In genomic region chr12:31936657-31937300, GRCm38 (mm10) we compare ENCODE assay signal across 20 mouse cellular contexts. TPM values are rescaled to one million over a fixed set of nuclear protein-coding genes. Genes with fewer than 3 reads are reported as not detected.
DNase-seq lines count a peak whose midpoint lies in the region; ATAC-seq lines count a peak whose summit lies in the region.
"Had no signal": no experiment of that assay in that cellular context is flagged by ENCODE, and none has a peak within 500 bp of the region (broad histone marks: within the 10 kb centered on the region; RNA-seq: fewer than 3 reads in every experiment).

No protein-coding gene starts in this region.

- H3K27ac ChIP-seq in midbrain, embryonic 11.5 days (ENCODE audit: low read depth, low read length): no peak overlapping the region
- no peak overlapping the region for H3K27ac ChIP-seq in midbrain, embryonic 13.5 days
- no peak overlapping the region for H3K27ac ChIP-seq in limb, embryonic 10.5 days
- H3K27ac ChIP-seq in heart, embryonic 11.5 days (ENCODE audit: low read depth, low read length): no peak overlapping the region
- H3K27ac ChIP-seq in forebrain, embryonic 10.5 days: no peak overlapping the region
- no peak overlapping the region for H3K27ac ChIP-seq in kidney, embryonic 16.5 days (ENCODE audit: low read length)
- H3K27ac ChIP-seq: embryonic facial prominence, embryonic 13.5 days; hindbrain, embryonic 13.5 days; intestine, embryonic 15.5 days; kidney, embryonic 15.5 days; layer of hippocampus, adult 2 months; left cerebral cortex, adult 2 months; midbrain, embryonic 10.5 days had no signal

- no peaks in the 10 kb centered on the region for H3K27me3 ChIP-seq in midbrain, embryonic 11.5 days (ENCODE audit: control insufficient read depth, insufficient read depth, low read length)
- H3K27me3 ChIP-seq in midbrain, embryonic 13.5 days: no peaks in the 10 kb centered on the region
- no peaks in the 10 kb centered on the region for H3K27me3 ChIP-seq in limb, embryonic 10.5 days (ENCODE audit: low read depth, poor library complexity, severe bottlenecking)
- no peaks in the 10 kb centered on the region for H3K27me3 ChIP-seq in heart, embryonic 11.5 days (ENCODE audit: control insufficient read depth, insufficient read depth, low read length)
- no peaks in the 10 kb centered on the region for H3K27me3 ChIP-seq in forebrain, embryonic 10.5 days (ENCODE audit: poor library complexity, severe bottlenecking)
- H3K27me3 ChIP-seq in kidney, embryonic 16.5 days (ENCODE audit: insufficient read depth, low read length): no peaks in the 10 kb centered on the region
- H3K27me3 ChIP-seq: embryonic facial prominence, embryonic 13.5 days; hindbrain, embryonic 13.5 days; intestine, embryonic 15.5 days; kidney, embryonic 15.5 days had no signal

- H3K9me3 ChIP-seq in midbrain, embryonic 11.5 days (ENCODE audit: control insufficient read depth, low read length): no peaks in the 10 kb centered on the region
- H3K9me3 ChIP-seq in midbrain, embryonic 13.5 days: no peaks in the 10 kb centered on the region
- no peaks in the 10 kb centered on the region for H3K9me3 ChIP-seq in limb, embryonic 10.5 days (replicated peaks)
- no peaks in the 10 kb centered on the region for H3K9me3 ChIP-seq in heart, embryonic 11.5 days (replicated peaks; ENCODE audit: control insufficient read depth, low read length)
- no peaks in the 10 kb centered on the region for H3K9me3 ChIP-seq in forebrain, embryonic 10.5 days
- H3K9me3 ChIP-seq in kidney, embryonic 16.5 days (ENCODE audit: low read length): no peaks in the 10 kb centered on the region
- H3K9me3 ChIP-seq: embryonic facial prominence, embryonic 13.5 days; hindbrain, embryonic 13.5 days; intestine, embryonic 15.5 days; kidney, embryonic 15.5 days; midbrain, embryonic 10.5 days had no signal

- no peak for ATAC-seq in midbrain, embryonic 11.5 days (ENCODE audit: low FRiP score)
- no peak for ATAC-seq in midbrain, embryonic 13.5 days
- ATAC-seq in heart, embryonic 11.5 days (replicated peaks; ENCODE audit: insufficient number of reproducible peaks, low FRiP score, low TSS enrichment): no peak
- no peak for ATAC-seq in kidney, embryonic 16.5 days (ENCODE audit: low FRiP score, low TSS enrichment)
- ATAC-seq: forebrain, embryonic 16.5 days; intestine, embryonic 15.5 days had no signal

- H3K4me1 ChIP-seq in midbrain, embryonic 11.5 days (ENCODE audit: control insufficient read depth, insufficient read depth, low read length): no peaks in the 10 kb centered on the region
- H3K4me1 ChIP-seq in midbrain, embryonic 13.5 days (replicated peaks): no peaks in the 10 kb centered on the region
- peaks cover 8% of the 10 kb centered on the region for H3K4me1 ChIP-seq in limb, embryonic 10.5 days
- no peaks in the 10 kb centered on the region for H3K4me1 ChIP-seq in heart, embryonic 11.5 days (ENCODE audit: control insufficient read depth, insufficient read depth, low read length)
- H3K4me1 ChIP-seq in forebrain, embryonic 10.5 days: peaks cover 6% of the 10 kb centered on the region; the same call in 1 of the 2 replicates
- H3K4me1 ChIP-seq in kidney, embryonic 16.5 days (ENCODE audit: insufficient read depth, low read length): no peaks in the 10 kb centered on the region
- H3K4me1 ChIP-seq: hindbrain, embryonic 13.5 days; intestine, embryonic 15.5 days; kidney, embryonic 15.5 days; midbrain, embryonic 10.5 days had no signal

- H3K36me3 ChIP-seq in midbrain, embryonic 11.5 days (ENCODE audit: control insufficient read depth, insufficient read depth, low read length): peaks cover 11% of the 10 kb centered on the region
- H3K36me3 ChIP-seq in midbrain, embryonic 13.5 days: peaks cover 79% of the 10 kb centered on the region
- peaks cover 93% of the 10 kb centered on the region for H3K36me3 ChIP-seq in limb, embryonic 10.5 days
- H3K36me3 ChIP-seq in heart, embryonic 11.5 days (ENCODE audit: control insufficient read depth, insufficient read depth, low read length): peaks cover 26% of the 10 kb centered on the region
- peaks cover 95% of the 10 kb centered on the region for H3K36me3 ChIP-seq in forebrain, embryonic 10.5 days (replicated peaks)
- peaks cover 49% of the 10 kb centered on the region; the same call in 1 of the 2 replicates for H3K36me3 ChIP-seq in kidney, embryonic 16.5 days (ENCODE audit: insufficient read depth, low read length)

- no peak overlapping the region for H3K4me3 ChIP-seq in midbrain, embryonic 11.5 days (ENCODE audit: low read depth, low read length)
- no peak overlapping the region for H3K4me3 ChIP-seq in midbrain, embryonic 13.5 days (replicated peaks)
- H3K4me3 ChIP-seq in limb, embryonic 10.5 days: no peak overlapping the region
- H3K4me3 ChIP-seq in heart, embryonic 11.5 days (ENCODE audit: low read depth, low read length): no peak overlapping the region
- no peak overlapping the region for H3K4me3 ChIP-seq in forebrain, embryonic 10.5 days
- H3K4me3 ChIP-seq in kidney, embryonic 16.5 days (ENCODE audit: low read length): no peak overlapping the region
- H3K4me3 ChIP-seq: embryonic facial prominence, embryonic 13.5 days; hindbrain, embryonic 13.5 days; intestine, embryonic 15.5 days; kidney, embryonic 15.5 days; layer of hippocampus, adult 2 months; left cerebral cortex, adult 2 months; midbrain, embryonic 10.5 days had no signal

- no peak overlapping the region for H3K4me2 ChIP-seq in midbrain, embryonic 11.5 days
- H3K4me2 ChIP-seq in midbrain, embryonic 13.5 days (replicated peaks): no peak overlapping the region
- no peak overlapping the region for H3K4me2 ChIP-seq in heart, embryonic 11.5 days
- no peak overlapping the region for H3K4me2 ChIP-seq in kidney, embryonic 16.5 days (replicated peaks; ENCODE audit: low read depth, low read length)
- H3K4me2 ChIP-seq: embryonic facial prominence, embryonic 13.5 days; hindbrain, embryonic 13.5 days; intestine, embryonic 15.5 days; kidney, embryonic 15.5 days had no signal

- 37% methylated on average over 6 of the region's 6 CpGs for WGBS in midbrain, embryonic 11.5 days
- 43% methylated on average over 6 of the region's 6 CpGs for WGBS in midbrain, embryonic 13.5 days
- 27% methylated on average over 6 of the region's 6 CpGs for WGBS in limb, embryonic 10.5 days
- 46% methylated on average over 6 of the region's 6 CpGs for WGBS in heart, embryonic 11.5 days (ENCODE audit: insufficient replicate concordance)
- 34% methylated on average over 6 of the region's 6 CpGs for WGBS in forebrain, embryonic 10.5 days
- WGBS in kidney, embryonic 16.5 days: 41% methylated on average over 6 of the region's 6 CpGs

- no peak overlapping the region for H3K9ac ChIP-seq in midbrain, embryonic 11.5 days (ENCODE audit: low read length)
- H3K9ac ChIP-seq in midbrain, embryonic 13.5 days (replicated peaks): no peak overlapping the region
- no peak overlapping the region for H3K9ac ChIP-seq in heart, embryonic 11.5 days (ENCODE audit: low read depth, low read length)
- no peak overlapping the region for H3K9ac ChIP-seq in kidney, embryonic 16.5 days (replicated peaks; ENCODE audit: low read length)
- H3K9ac ChIP-seq: embryonic facial prominence, embryonic 13.5 days; hindbrain, embryonic 13.5 days; intestine, embryonic 15.5 days; kidney, embryonic 15.5 days had no signal

- peak; percentile 83 for DNase-seq in midbrain, embryonic 11.5 days (ENCODE audit: low spot score, missing footprints)
- peak; percentile 17 for DNase-seq in embryo, embryonic 11.5 days (ENCODE audit: low read depth, low spot score)
- peak; percentile 47 for DNase-seq in limb, embryonic 10.5 days (ENCODE audit: low spot score)
- DNase-seq in heart, postnatal 4 days: no peak
- DNase-seq in forebrain, embryonic 10.5 days (ENCODE audit: extremely low spot score, low spot score): no peak
- DNase-seq: cerebellum, postnatal 10 days; heart, postnatal 10 days; lung, adult 18-20 months; thymus, postnatal 25 days had no signal

RNA-seq across cellular contexts. Expression of gene Hbp1, which starts 13.6 kb away (rescaled TPM):
- polyA plus RNA-seq in midbrain, embryonic 11.5 days (2014; fragmentation: Nextera tagmentation; extraction: Ambion mirVana): 88.8 and 96.0 TPM in 2 replicates
- polyA plus RNA-seq in midbrain, embryonic 13.5 days (2015; fragmentation: Nextera tagmentation; extraction: Ambion mirVana): 70.4 and 78.0 TPM in 2 replicates
- 84.4 and 110 TPM in 2 replicates for polyA plus RNA-seq in limb, embryonic 10.5 days (2016; fragmentation: Nextera tagmentation; extraction: Ambion mirVana)
- total RNA-seq in heart, postnatal 4 days (2021): 10 to 100 TPM; 65.5 to 66.2 TPM
- polyA plus RNA-seq in heart, embryonic 11.5 days (2014; fragmentation: Nextera tagmentation; extraction: Ambion mirVana): 85.3 and 95.1 TPM in 2 replicates
- polyA plus RNA-seq in forebrain, embryonic 10.5 days (2016; fragmentation: Nextera tagmentation; extraction: Ambion mirVana): 69.6 and 70.4 TPM in 2 replicates
- polyA plus RNA-seq in kidney, embryonic 16.5 days (2015; fragmentation: Nextera tagmentation; extraction: Ambion mirVana): 127 and 132 TPM in 2 replicates

Comparison
In these comparisons a context has a peak if more than half of its experiments do, and no peak if none do; other contexts are left out.
1. DNase-seq: peak in midbrain, embryonic 11.5 days (single experiment), embryo, embryonic 11.5 days (single experiment) and limb, embryonic 10.5 days (single experiment); none in heart, postnatal 4 days (single experiment) and forebrain, embryonic 10.5 days (single experiment).